Mouse (Mus musculus) embryonic facial prominence, embryonic 13.5 days (tissue): Measurements from ENCODE around the gene Atp6v1e2. TPM values are rescaled to one million over a fixed set of nuclear protein-coding genes. Genes with fewer than 3 reads are reported as not detected.

Source experiments
- ATAC-seq: fragments of 200-750 bp; cut with Nextera tagmentation; 2 replicates; pipeline ENCODE4 v1.8.0; 2017; ENCODE audit warnings: low read depth; ENCODE audit not compliant: insufficient number of reproducible peaks, insufficient read depth, low FRiP score, low TSS enrichment
- H3K27ac ChIP-seq: fragments of 300-500 bp; sonication (generic); 2 replicates; pipeline ENCODE4 v1.5.1; 2015; ENCODE audit warnings: moderate library complexity, mild to moderate bottlenecking, inconsistent platforms
- H3K27me3 ChIP-seq: fragments of 300-500 bp; sonication (generic); 2 replicates; pipeline ENCODE4 v1.6.1; 2015; ENCODE audit warnings: mild to moderate bottlenecking, inconsistent platforms
- H3K36me3 ChIP-seq: fragments of 300-500 bp; sonication (generic); 2 replicates; pipeline ENCODE4 v1.6.1; 2015; ENCODE audit warnings: mild to moderate bottlenecking, inconsistent platforms
- H3K4me1 ChIP-seq: fragments of 300-500 bp; sonication (generic); 2 replicates; pipeline ENCODE4 v1.6.1; 2015; ENCODE audit warnings: inconsistent platforms
- H3K4me2 ChIP-seq: fragments of 300-500 bp; sonication (generic); 2 replicates; pipeline ENCODE4 v1.6.1; 2015; ENCODE audit warnings: moderate library complexity, mild to moderate bottlenecking, inconsistent platforms
- H3K4me3 ChIP-seq: fragments of 300-500 bp; sonication (generic); 2 replicates; pipeline ENCODE4 v1.5.1; 2015; ENCODE audit warnings: mild to moderate bottlenecking, inconsistent platforms
- H3K9ac ChIP-seq: fragments of 300-500 bp; sonication (generic); 2 replicates; pipeline ENCODE4 v1.6.1; 2015; ENCODE audit warnings: mild to moderate bottlenecking, inconsistent platforms
- H3K9me3 ChIP-seq: fragments of 300-500 bp; sonication (generic); 2 replicates; pipeline ENCODE4 v1.6.1; 2016; ENCODE audit warnings: inconsistent platforms
- WGBS: fragments of 180-500 bp; shearing (Covaris S2); methylation state at CpG from one replicate; pipeline ENCODE4 v1.1.7; 2015; ENCODE audit warnings: mixed read lengths; 5-methylcytosine and 5-hydroxymethylcytosine counted together
- polyA plus RNA-seq: library from polyadenylated mRNA; unstranded; fragments of >200 nt; fragmentation: Nextera tagmentation; extraction: Ambion mirVana; gene quantifications from 2 replicates; pipeline ENCODE4 v1.2.1, GENCODE M21; 2015

Atp6v1e2 gene
- polyA plus RNA-seq, 1 experiment from 2014 or later: not detected

DNA sequence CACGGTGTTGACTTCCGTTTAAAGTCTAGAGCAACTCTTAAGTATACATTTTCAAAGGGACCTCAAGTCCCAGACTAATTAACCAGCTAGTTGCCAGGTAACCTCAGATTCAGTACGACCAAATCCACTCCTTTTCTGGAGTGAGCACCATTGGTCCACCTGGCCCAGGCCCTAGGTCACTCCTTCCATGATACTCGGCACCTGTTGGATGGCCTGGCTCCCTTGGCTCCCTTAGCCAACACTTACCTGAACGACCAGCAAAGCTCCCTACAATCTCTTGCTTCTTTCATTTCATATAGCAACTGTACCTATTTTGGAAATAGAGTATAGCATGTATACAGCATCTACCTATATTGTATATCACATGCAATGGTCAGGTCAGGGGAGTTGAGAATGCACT, 47.1 kb downstream of the Atp6v1e2 start:
- peaks cover 10% of the 10 kb centered on the region for H3K4me1 ChIP-seq
- H3K4me2 ChIP-seq: no peak overlapping the region
- no peak overlapping the region for H3K9ac ChIP-seq
- no peak for ATAC-seq
- WGBS: 74% methylated on average over 5 of the region's 5 CpGs
- H3K4me3 ChIP-seq: no peak overlapping the region
- no peaks in the 10 kb centered on the region for H3K9me3 ChIP-seq
- no peak overlapping the region for H3K27ac ChIP-seq
- no peaks in the 10 kb centered on the region for H3K36me3 ChIP-seq
- H3K27me3 ChIP-seq: no peaks in the 10 kb centered on the region; the same call in 1 of the 2 replicates

DNA sequence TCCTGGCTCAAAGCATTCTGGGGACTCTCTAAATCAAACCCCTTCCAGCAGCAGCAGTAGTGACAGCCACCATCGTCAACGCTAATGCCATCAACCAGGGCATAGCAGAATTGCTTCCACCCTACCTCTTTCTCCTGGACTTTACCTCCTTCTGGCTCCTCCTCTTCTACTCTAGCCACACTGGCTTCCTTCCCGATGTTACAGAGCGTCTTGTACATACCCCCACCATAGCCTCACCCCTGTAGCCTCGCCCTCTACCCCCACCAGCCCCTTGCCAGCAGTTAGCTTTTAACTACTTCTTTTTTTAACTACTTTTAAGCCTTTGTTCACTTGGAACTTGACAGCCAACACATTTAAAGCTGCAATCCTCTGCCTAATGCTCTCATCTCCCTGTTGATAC, 47.9 kb downstream of the Atp6v1e2 start:
- H3K4me3 ChIP-seq: no peak overlapping the region
- H3K4me2 ChIP-seq: no peak overlapping the region
- no peaks in the 10 kb centered on the region; the same call in 1 of the 2 replicates for H3K27me3 ChIP-seq
- no peak overlapping the region for H3K9ac ChIP-seq
- no peak overlapping the region for H3K27ac ChIP-seq
- no peak for ATAC-seq
- H3K36me3 ChIP-seq: no peaks in the 10 kb centered on the region
- peaks cover 3% of the 10 kb centered on the region; the same call in 1 of the 2 replicates for H3K4me1 ChIP-seq
- H3K9me3 ChIP-seq: no peaks in the 10 kb centered on the region
- WGBS: 81% methylated on average over 5 of the region's 5 CpGs

DNA sequence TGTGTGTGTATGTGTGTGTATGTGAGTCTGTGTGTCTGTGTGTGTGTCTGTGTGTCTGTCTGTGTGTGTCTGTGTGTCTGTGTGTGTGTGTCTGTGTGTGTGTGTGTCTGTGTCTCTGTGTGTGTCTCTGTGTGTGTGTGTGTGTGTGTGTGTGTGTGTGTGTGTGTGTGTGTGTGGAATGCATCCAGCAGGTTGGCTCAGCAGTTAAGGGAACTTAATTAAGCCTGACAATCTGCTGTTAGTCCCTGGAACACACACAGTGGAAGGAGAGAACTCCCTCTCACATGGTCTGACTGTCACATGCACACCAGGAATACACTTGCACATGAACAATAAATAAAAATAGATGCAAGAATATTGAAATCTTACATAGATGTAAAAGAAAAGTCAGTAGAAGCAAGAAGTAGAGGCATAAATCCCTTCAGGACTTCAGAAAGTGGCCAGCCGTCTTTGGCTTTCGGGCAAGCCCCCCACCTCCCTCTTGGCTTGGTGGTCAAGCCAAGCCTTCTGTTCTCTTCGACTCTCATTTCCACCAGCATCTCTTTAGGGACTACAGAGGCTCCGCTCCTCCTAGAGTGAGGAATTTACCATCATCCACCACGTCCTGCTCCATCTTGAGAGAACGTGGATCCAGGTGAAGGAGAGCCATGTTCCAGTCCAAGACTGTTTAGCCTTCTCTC, 50.1 kb downstream of the Atp6v1e2 start:
- WGBS: 88% methylated on average over 6 of the region's 6 CpGs
- no peak overlapping the region for H3K4me3 ChIP-seq

DNA sequence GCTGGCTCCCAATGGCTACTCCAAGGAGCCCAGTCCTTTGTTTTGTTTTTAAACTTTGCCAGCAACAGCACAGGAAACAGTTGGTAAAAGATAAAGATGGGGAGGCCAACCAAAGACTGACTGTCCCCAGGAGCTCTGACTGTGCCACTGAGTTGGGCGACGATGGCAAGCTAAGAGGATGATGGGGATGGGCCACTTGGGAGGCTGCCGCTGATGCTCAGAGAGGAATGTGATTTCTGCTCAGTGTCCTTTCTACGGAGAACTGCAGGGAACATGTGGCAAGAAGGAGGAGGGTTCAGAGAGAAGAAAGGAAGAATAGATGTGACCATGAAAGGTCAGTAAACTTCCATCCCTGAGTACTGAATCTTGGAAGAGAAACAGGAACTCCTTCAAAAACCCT, 52.5 kb downstream of the Atp6v1e2 start:
- H3K9ac ChIP-seq: no peak overlapping the region
- no peak overlapping the region for H3K4me3 ChIP-seq
- H3K4me2 ChIP-seq: no peak overlapping the region
- 84% methylated on average over 4 of the region's 4 CpGs for WGBS
- ATAC-seq: no peak
- H3K36me3 ChIP-seq: no peaks in the 10 kb centered on the region
- H3K4me1 ChIP-seq: no peaks in the 10 kb centered on the region
- no peaks in the 10 kb centered on the region for H3K9me3 ChIP-seq
- H3K27me3 ChIP-seq: no peaks in the 10 kb centered on the region
- no peak overlapping the region for H3K27ac ChIP-seq

More for the DNA sequence above, 50.1 kb downstream of the Atp6v1e2 start:
- ATAC-seq: no peak
- no peaks in the 10 kb centered on the region for H3K9me3 ChIP-seq
- H3K4me1 ChIP-seq: no peaks in the 10 kb centered on the region
- H3K36me3 ChIP-seq: no peaks in the 10 kb centered on the region
- no peak overlapping the region for H3K4me2 ChIP-seq
- no peak overlapping the region for H3K9ac ChIP-seq
- H3K27ac ChIP-seq: no peak overlapping the region
- no peaks in the 10 kb centered on the region for H3K27me3 ChIP-seq

Other genes starting within 250 kb of the Atp6v1e2 start
- 3.0 and 3.9 TPM in 2 replicates for gene Epas1, start 194.2 kb downstream of the Atp6v1e2 start, polyA plus RNA-seq
- not detected in 2 replicates for gene Tmem247, start 30.5 kb downstream of the Atp6v1e2 start, polyA plus RNA-seq
- gene Rhoq, start 15.2 kb upstream of the Atp6v1e2 start, polyA plus RNA-seq: 18.2 and 22.5 TPM in 2 replicates
- 34.9 and 36.9 TPM in 2 replicates for gene Pigf, start 77.5 kb upstream of the Atp6v1e2 start, polyA plus RNA-seq
- 137 and 150 TPM in 2 replicates for gene Cript, start 77.7 kb upstream of the Atp6v1e2 start, polyA plus RNA-seq
- gene Socs5, start 159.8 kb upstream of the Atp6v1e2 start, polyA plus RNA-seq: 19.7 and 23.0 TPM in 2 replicates